Mouse (Mus musculus) yolk sac, embryonic 10.5 days (tissue): ENCODE measurements around the gene Adsl.
"Not testable (repeated sequence)": the region's sequence is repeated elsewhere in the genome, so short reads cannot be mapped to it uniquely, and the experiment has no call there.

ENCODE experiments used
- DNase-seq: peaks from one replicate; pipeline ENCODE4 v3.0.0-alpha.2; 2017; ENCODE audit warnings: low spot score

Gene Adsl

GRCm38 (mm10) chr15:80948145-80949135 is at the start of gene Adsl:
Gene Adsl (plus strand): TSS chr15:80948490.
- peak; percentile 93 for DNase-seq

GRCm38 (mm10) chr15:80899806-80900205 is 48.5 kb upstream of the Adsl start:
- DNase-seq, result no peak

GRCm38 (mm10) chr15:80901806-80902513 is 46.3 kb upstream of the Adsl start:
- DNase-seq, result no peak

- not testable (repeated sequence) for DNase-seq
Observed at GRCm38 (mm10) chr15:80904776-80905175, 43.5 kb upstream of the Adsl start.

- DNase-seq, result no peak
Observed at GRCm38 (mm10) chr15:80910183-80910582, 38.1 kb upstream of the Adsl start.

- peak; percentile 11 for DNase-seq
Observed at GRCm38 (mm10) chr15:80910790-80911531, 37.3 kb upstream of the Adsl start.

GRCm38 (mm10) chr15:80912175-80912574 is 36.1 kb upstream of the Adsl start:
- DNase-seq, result no peak

- no peak for DNase-seq
Observed at GRCm38 (mm10) chr15:80913803-80914202, 34.5 kb upstream of the Adsl start.

- no peak for DNase-seq
Observed at GRCm38 (mm10) chr15:80915850-80916249, 32.4 kb upstream of the Adsl start.

GRCm38 (mm10) chr15:80916621-80917020 is 31.7 kb upstream of the Adsl start:
- DNase-seq, result no peak

- DNase-seq, result no peak
Observed at GRCm38 (mm10) chr15:80920346-80920745, 27.9 kb upstream of the Adsl start.

GRCm38 (mm10) chr15:80921781-80922180 is 26.5 kb upstream of the Adsl start:
- DNase-seq, result no peak

GRCm38 (mm10) chr15:80924211-80924610 is 24.1 kb upstream of the Adsl start:
- DNase-seq, result no peak

GRCm38 (mm10) chr15:80928811-80929355 is 19.4 kb upstream of the Adsl start:
- peak; percentile 35 for DNase-seq

GRCm38 (mm10) chr15:80930048-80930571 is 18.2 kb upstream of the Adsl start:
- DNase-seq, result peak; percentile 78

- DNase-seq, result not testable (repeated sequence)
Observed at GRCm38 (mm10) chr15:80930676-80931320, 17.5 kb upstream of the Adsl start.

- DNase-seq, result no peak
Observed at GRCm38 (mm10) chr15:80931345-80931960, 16.8 kb upstream of the Adsl start.

GRCm38 (mm10) chr15:80934841-80935240 is 13.4 kb upstream of the Adsl start:
- no peak for DNase-seq

- DNase-seq, result no peak
Observed at GRCm38 (mm10) chr15:80936686-80937085, 11.6 kb upstream of the Adsl start.

- DNase-seq, result no peak
Observed at GRCm38 (mm10) chr15:80938615-80939014, 9.7 kb upstream of the Adsl start.

- DNase-seq, result no peak
Observed at GRCm38 (mm10) chr15:80939401-80939800, 8.9 kb upstream of the Adsl start.
